21 mouse cellular contexts compared by ENCODE assay signal in the genomic region with DNA sequence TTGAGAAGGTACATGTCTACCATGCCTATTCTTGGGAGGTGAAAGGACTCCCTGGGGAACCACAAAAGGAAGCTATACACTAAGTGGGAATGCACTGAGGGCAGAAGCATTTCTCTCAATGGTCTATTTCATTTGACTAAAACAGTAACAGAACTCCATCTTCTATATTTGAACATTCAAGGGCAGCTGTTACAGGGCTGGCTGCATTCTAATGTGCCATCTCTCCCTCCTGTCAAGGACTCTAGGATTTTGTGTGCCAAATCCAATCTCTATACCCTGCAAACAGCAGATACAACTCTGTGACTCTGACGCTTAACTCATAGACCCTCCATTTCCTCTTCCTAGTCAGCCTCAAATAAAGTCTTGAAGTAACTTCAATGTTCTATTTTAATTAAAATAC. TPM values are rescaled to one million over a fixed set of nuclear protein-coding genes. Genes with fewer than 3 reads are reported as not detected.
"Had no signal": no experiment of that assay in that cellular context is flagged by ENCODE, and none has a peak within 500 bp of the region (broad histone marks: within the 10 kb centered on the region; RNA-seq: fewer than 3 reads in every experiment).

No protein-coding gene starts in this region.

- H3K9ac ChIP-seq: liver, embryonic 14.5 days; liver, postnatal 0 days; lung, embryonic 14.5 days; midbrain, embryonic 12.5 days; midbrain, embryonic 15.5 days; neural tube, embryonic 13.5 days; stomach, embryonic 15.5 days had no signal

- H3K27ac ChIP-seq: kidney, postnatal 0 days; left cerebral cortex, adult 2 months; liver, embryonic 14.5 days; macrophage; midbrain, embryonic 12.5 days; midbrain, embryonic 15.5 days; neural tube, embryonic 13.5 days; stomach, embryonic 15.5 days had no signal

- ATAC-seq: liver, postnatal 0 days; lung, postnatal 0 days; midbrain, embryonic 15.5 days had no signal

- H3K4me3 ChIP-seq: left cerebral cortex, adult 2 months; midbrain, embryonic 12.5 days; midbrain, embryonic 15.5 days; neural tube, embryonic 13.5 days; stomach, embryonic 15.5 days had no signal

- DNase-seq: kidney, postnatal 36 days; layer of hippocampus, postnatal 36 days; liver, postnatal 0 days; lung, embryonic 14.5 days; retina, postnatal 1 day; right cerebral cortex, postnatal 25 days; spleen, adult 18-20 months; thymus, postnatal 25 days had no signal

- H3K4me2 ChIP-seq: lung, embryonic 14.5 days; midbrain, embryonic 12.5 days; midbrain, embryonic 15.5 days; neural tube, embryonic 13.5 days; stomach, embryonic 15.5 days had no signal

- H3K9me3 ChIP-seq: midbrain, embryonic 12.5 days; midbrain, embryonic 15.5 days; neural tube, embryonic 13.5 days; stomach, embryonic 15.5 days had no signal

- H3K36me3 ChIP-seq: midbrain, embryonic 12.5 days; midbrain, embryonic 15.5 days; neural tube, embryonic 13.5 days; stomach, embryonic 15.5 days had no signal

- H3K27me3 ChIP-seq: midbrain, embryonic 12.5 days; midbrain, embryonic 15.5 days; neural tube, embryonic 13.5 days; stomach, embryonic 15.5 days had no signal

RNA-seq across cellular contexts. Expression of a gene that starts 39.4 kb away (rescaled TPM):
- total RNA-seq: liver, adult 2 months; neutrophil, adult 5-6 weeks had no signal
- polyA plus RNA-seq: limb, embryonic 11.5 days; liver, adult 2 months; liver, postnatal 0 days; thymus, postnatal 0 days had no signal
